Mouse (Mus musculus): ENCODE data around the gene Tnrc6c.

GRCm38 (mm10) chr11:117618774-117619173 lies 35.3 kb upstream of the Tnrc6c start:
- TF ChIP-seq CTCF (conservative IDR thresholded peaks at IDR 0.05; ENCODE audit: low read length), result no peak
- no peak for TF ChIP-seq NANOG (IDR thresholded peaks at IDR 0.05; ENCODE audit: borderline replicate concordance, low read length)
- TF ChIP-seq POU5F1 (IDR thresholded peaks at IDR 0.05; ENCODE audit: borderline replicate concordance, low read length), result no peak
